Mouse (Mus musculus): ENCODE measurements at regions not wholly inside any gene's neighbourhood (a gene's known extent, or its start where the extent isn't known, plus 50 kb on each side); places are given as distances from the start of the nearest gene placed in this dataset.

GRCm38 (mm10) chr4:127591540-127591939 lies 233.6 kb upstream of the Gjb5 start:
- TF ChIP-seq CTCF (IDR thresholded peaks at IDR 0.05; ENCODE audit: control insufficient read depth, insufficient read depth, low read length) (no peak), POLR2A (IDR thresholded peaks at IDR 0.05; ENCODE audit: borderline replicate concordance, control insufficient read depth, low read depth, low read length) (no peak)

All from bone marrow, adult 2 months (tissue).